Mouse (Mus musculus) CH12.LX (cell line): ENCODE results near the gene Lzts2. TPM values are rescaled to one million over a fixed set of nuclear protein-coding genes. Genes with fewer than 3 reads are reported as not detected.

ENCODE experiments used
- DNase-seq: peaks from one replicate; pipeline ENCODE4 v3.0.0-alpha.2; 2013; ENCODE audit errors: extremely low read depth
- H3K27ac ChIP-seq: 2 replicates; pipeline ENCODE4 v1.5.1; 2012; ENCODE audit warnings: low read depth, mild to moderate bottlenecking, control low read depth, moderate library complexity; ENCODE audit not compliant: insufficient read depth
- H3K27me3 ChIP-seq: replicated peaks from 2 replicates; pipeline ENCODE3; 2012; ENCODE audit warnings: inconsistent platforms
- H3K36me3 ChIP-seq, 2 experiments: replicated peaks in 1 of 2; 2 replicates each; pipeline versions ENCODE3 to v1.6.1; 2012; ENCODE audit warnings: inconsistent platforms in 1 of 2, low read length in 1 of 2, mild to moderate bottlenecking in 1 of 2, mixed read lengths in 1 of 2, moderate library complexity in 1 of 2; ENCODE audit not compliant: control insufficient read depth in 1 of 2, insufficient read depth in 1 of 2
- H3K4me1 ChIP-seq, 2 experiments: 2 replicates each; pipeline ENCODE4 v1.6.1; 2012; ENCODE audit warnings: inconsistent platforms in 1 of 2, moderate library complexity in 1 of 2; ENCODE audit not compliant: insufficient read depth in 2 of 2, control insufficient read depth in 1 of 2
- H3K4me2 ChIP-seq: 2 replicates; pipeline ENCODE4 v1.6.1; 2012; ENCODE audit warnings: low read depth, mild to moderate bottlenecking, control low read depth; ENCODE audit not compliant: poor library complexity, insufficient read depth, severe bottlenecking
- H3K4me3 ChIP-seq, 3 experiments: fragments of 150-350 bp in 1 of 3; sonication (generic) in 1 of 3; replicated peaks in 1 of 3; 2 replicates each; pipeline versions ENCODE3 to v1.5.1; 2011 to 2012; ENCODE audit warnings: low read depth in 2 of 3, low read length in 2 of 3, mild to moderate bottlenecking in 2 of 3, moderate library complexity in 2 of 3, control low read depth in 1 of 3, improper control_type of control experiment in 1 of 3, inconsistent platforms in 1 of 3, mixed read lengths in 1 of 3; ENCODE audit not compliant: poor library complexity in 1 of 3
- H3K79me2 ChIP-seq: replicated peaks from 2 replicates; pipeline ENCODE4 v1.6.1; 2012; ENCODE audit warnings: mild to moderate bottlenecking, moderate library complexity; ENCODE audit not compliant: control insufficient read depth, poor library complexity, insufficient read depth, severe bottlenecking; ENCODE audit errors: extremely low read depth
- H3K9ac ChIP-seq: 2 replicates; pipeline ENCODE4 v1.6.1; 2012; ENCODE audit warnings: low read depth, mild to moderate bottlenecking, control low read depth, moderate library complexity; ENCODE audit not compliant: insufficient read depth
- H3K9me3 ChIP-seq: replicated peaks from 2 replicates; pipeline ENCODE3; 2012; ENCODE audit warnings: low read length, inconsistent platforms, mixed read lengths
- BHLHE40 ChIP-seq: IDR thresholded peaks from 2 replicates; pipeline ENCODE4 v1.6.1; 2011; ENCODE audit warnings: mild to moderate bottlenecking, low read depth, low read length, improper control_type of control experiment
- CHD1 ChIP-seq: IDR thresholded peaks from 2 replicates; pipeline ENCODE4 v1.6.1; 2012; ENCODE audit warnings: low read depth, low read length, improper control_type of control experiment, inconsistent platforms
- CHD2 ChIP-seq: IDR thresholded peaks from 2 replicates; pipeline ENCODE4 v1.6.1; 2011; ENCODE audit warnings: low read length, improper control_type of control experiment
- E2F4 ChIP-seq: IDR thresholded peaks from 2 replicates; pipeline ENCODE4 v1.6.1; 2011; ENCODE audit warnings: low read depth, low read length, improper control_type of control experiment; ENCODE audit not compliant: insufficient replicate concordance
- ELF1 ChIP-seq: IDR thresholded peaks from 2 replicates; pipeline ENCODE4 v1.6.1; 2014; ENCODE audit warnings: low read depth, mild to moderate bottlenecking, inconsistent platforms, low read length, improper control_type of control experiment
- EP300 ChIP-seq: IDR thresholded peaks from 2 replicates; pipeline ENCODE4 v1.6.1; 2011; ENCODE audit warnings: low read length, improper control_type of control experiment
- ETS1 ChIP-seq: conservative IDR thresholded peaks from 2 replicates; pipeline ENCODE4 v1.6.1; 2012; ENCODE audit warnings: low read depth, mild to moderate bottlenecking, inconsistent platforms, low read length, improper control_type of control experiment, moderate library complexity
- GABPA ChIP-seq: IDR thresholded peaks from 2 replicates; pipeline ENCODE4 v1.6.1; 2012; ENCODE audit warnings: low read depth, low read length, improper control_type of control experiment, inconsistent platforms; ENCODE audit not compliant: insufficient replicate concordance
- HCFC1 ChIP-seq: IDR thresholded peaks from 2 replicates; pipeline ENCODE4 v1.6.1; 2012; ENCODE audit warnings: low read depth, mild to moderate bottlenecking, inconsistent platforms, low read length, improper control_type of control experiment
- MAFK ChIP-seq: IDR thresholded peaks from 2 replicates; pipeline ENCODE4 v1.6.1; 2011; ENCODE audit warnings: low read length, improper control_type of control experiment; ENCODE audit not compliant: insufficient replicate concordance
- NRF1 ChIP-seq: IDR thresholded peaks from 2 replicates; pipeline ENCODE4 v1.6.1; 2014; ENCODE audit warnings: low read depth, mild to moderate bottlenecking, inconsistent platforms, low read length, improper control_type of control experiment, moderate library complexity
- PAX5 ChIP-seq: IDR thresholded peaks from 2 replicates; pipeline ENCODE4 v1.6.1; 2012; ENCODE audit warnings: low read length, inconsistent platforms, mixed read lengths
- POLR2A ChIP-seq: IDR thresholded peaks from 2 replicates; pipeline ENCODE4 v1.6.1; 2011; ENCODE audit warnings: low read depth, mild to moderate bottlenecking, improper control_type of control experiment, low read length
- RCOR1 ChIP-seq: conservative IDR thresholded peaks from 2 replicates; pipeline ENCODE4 v1.6.1; 2012; ENCODE audit warnings: low read depth, mild to moderate bottlenecking, inconsistent platforms, low read length, improper control_type of control experiment
- TBP ChIP-seq: conservative IDR thresholded peaks from 2 replicates; pipeline ENCODE4 v1.6.1; 2011; ENCODE audit warnings: low read depth, low read length, improper control_type of control experiment
- TCF12 ChIP-seq: IDR thresholded peaks from 2 replicates; pipeline ENCODE4 v1.6.1; 2014; ENCODE audit warnings: low read depth, mild to moderate bottlenecking, inconsistent platforms, low read length, improper control_type of control experiment
- USF1 ChIP-seq: IDR thresholded peaks from 2 replicates; pipeline ENCODE4 v1.6.1; 2014; ENCODE audit warnings: low read depth, mild to moderate bottlenecking, inconsistent platforms, low read length, improper control_type of control experiment
- ZMIZ1 ChIP-seq: IDR thresholded peaks from 2 replicates; pipeline ENCODE4 v1.6.1; 2012; ENCODE audit warnings: low read depth, mild to moderate bottlenecking, inconsistent platforms, low read length, improper control_type of control experiment
- dilution Hi-C: fragments of 300-500 bp; cut with MboI; formaldehyde crosslinking; loops from 2 replicates; pipeline ENCODE4 v1.14.3; 2020; ENCODE audit warnings: low sequenced_read_pairs; ENCODE audit not compliant: extremely low pct_unique_long_range_greater_than_20kb, extremely low pct_ligation_motif_present
- in situ Hi-C: fragments of 300-500 bp; cut with MboI; formaldehyde crosslinking; loops from 3 replicates; pipeline ENCODE4 v1.14.3; 2019; ENCODE audit warnings: low sequenced_read_pairs, low pct_ligation_motif_present, low pct_unique_long_range_greater_than_20kb, mixed read lengths
- polyA plus RNA-seq: library from polyadenylated mRNA; unstranded; fragments of >175 nt; gene quantifications from 2 replicates; pipeline ENCODE4 v1.2.1, GENCODE M21; 2012; ENCODE audit warnings: low read depth; ENCODE audit not compliant: insufficient read length
- total RNA-seq, 2 experiments: library from RNA; depleted of rRNA; stranded (reverse); fragments of 300-350 nt in 1 of 2; fragments of >200 nt in 1 of 2; gene quantifications; 2 replicates each; pipeline ENCODE4 v1.2.3; 2012 to 2014

Lzts2 gene
- total and polyA plus RNA-seq, 3 experiments, result 0.68 to 22.1 (median 2.2) TPM

DNA sequence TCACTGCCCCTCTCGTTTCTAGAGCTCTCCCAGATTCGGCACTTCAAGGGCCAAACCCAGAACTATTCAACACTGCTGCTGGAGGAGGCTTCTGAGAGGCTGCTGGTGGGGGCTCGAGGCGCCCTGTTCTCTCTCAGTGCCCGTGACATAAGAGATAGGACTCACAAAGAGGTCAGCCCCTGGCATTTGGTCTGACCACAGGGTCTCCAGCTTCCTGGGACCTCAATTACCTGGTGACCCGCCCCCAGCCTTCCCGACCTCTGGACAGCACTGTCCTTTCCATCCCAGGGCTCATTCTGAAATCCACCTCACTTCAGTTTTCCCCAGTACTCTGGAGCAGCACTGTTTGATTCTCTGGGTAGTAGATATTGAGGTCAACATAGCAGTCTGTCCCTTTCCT, 21.5 kb upstream of the Lzts2 start:
- no peak overlapping the region for H3K27ac ChIP-seq
- no peaks in the 10 kb centered on the region for H3K79me2 ChIP-seq
- H3K4me3 ChIP-seq, result no peak overlapping the region
- dilution Hi-C loops, result no loop called here
- no peaks in the 10 kb centered on the region for H3K9me3 ChIP-seq
- peaks cover 0 to 57% of the 10 kb centered on the region in 2 experiments for H3K36me3 ChIP-seq
- peaks cover 4 to 6% of the 10 kb centered on the region in 2 experiments; a peak in 1 of 4 replicates for H3K4me1 ChIP-seq
- no peak overlapping the region for H3K4me2 ChIP-seq
- no peak for TF ChIP-seq E2F4
- TF ChIP-seq BHLHE40, result no peak
- TF ChIP-seq NRF1, result no peak
- TF ChIP-seq ELF1, result no peak
- TF ChIP-seq, all 38 proteins: peak for 0
- no peaks in the 10 kb centered on the region for H3K27me3 ChIP-seq
- no peak for DNase-seq
- H3K9ac ChIP-seq, result no peak overlapping the region
- in situ Hi-C loops, result no loop called here

DNA sequence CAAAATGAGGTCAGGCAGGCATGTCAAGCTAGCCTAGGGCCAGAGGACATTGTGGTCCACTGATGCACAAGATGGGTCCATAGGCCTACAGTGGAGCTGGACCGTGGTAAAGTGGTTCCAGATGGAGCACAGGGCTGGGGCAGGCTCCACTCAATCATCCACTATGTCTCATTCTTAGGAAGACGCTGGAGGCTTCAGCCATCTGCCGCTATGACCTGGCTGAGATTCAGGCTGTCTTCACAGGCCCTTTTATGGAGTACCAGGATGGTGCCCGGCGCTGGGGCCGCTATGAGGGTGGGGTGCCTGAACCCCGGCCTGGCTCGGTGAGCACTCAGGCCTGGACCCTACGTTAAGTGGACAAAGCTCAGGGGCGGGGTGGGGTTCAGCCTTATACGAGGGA, 16.4 kb upstream of the Lzts2 start:
- Histone ChIP-seq H3K9me3 (no peaks in the 10 kb centered on the region), H3K4me2 (no peak overlapping the region), H3K9ac (no peak overlapping the region), H3K4me1 (peaks cover 4 to 22% of the 10 kb centered on the region in 2 experiments), H3K4me3 (no peak overlapping the region), H3K79me2 (no peaks in the 10 kb centered on the region), H3K27ac (no peak overlapping the region; the same call in 1 of the 2 replicates), H3K36me3 (peaks cover 16 to 67% of the 10 kb centered on the region in 2 experiments), H3K27me3 (no peaks in the 10 kb centered on the region)
- no peak for DNase-seq
- no peak for TF ChIP-seq RCOR1
- TF ChIP-seq GABPA, result no peak
- TF ChIP-seq ZMIZ1, result no peak
- TF ChIP-seq CHD2, result no peak
- TF ChIP-seq CHD1, result no peak
- no peak for TF ChIP-seq PAX5
- TF ChIP-seq TBP, result no peak
- no peak for TF ChIP-seq ETS1
- TF ChIP-seq USF1, result no peak
- no peak for TF ChIP-seq MAFK
- TF ChIP-seq POLR2A, result no peak
- no peak for TF ChIP-seq HCFC1
- TF ChIP-seq TCF12, result no peak
- no peak for TF ChIP-seq EP300
- dilution Hi-C loops (no loop called here), in situ Hi-C loops (no loop called here)
